Mouse (Mus musculus) spleen, adult 2 months (tissue): ENCODE data around the gene Hsd11b1.

Experiments
- CTCF ChIP-seq: fragments of 200-500 bp; IDR thresholded peaks from 2 replicates; pipeline ENCODE4 v1.5.1; 2011; ENCODE audit warnings: mild to moderate bottlenecking, inconsistent platforms; ENCODE audit not compliant: insufficient read depth, insufficient read length, insufficient replicate concordance; ENCODE audit errors: extremely low read depth
- POLR2A ChIP-seq: fragments of 200-500 bp; IDR thresholded peaks from 2 replicates; pipeline ENCODE4 v1.6.1; 2011; ENCODE audit warnings: low read depth, low read length, inconsistent platforms

- TF ChIP-seq CTCF, result peak; percentile 91; the same call in 1 of the 2 replicates
- no peak for TF ChIP-seq POLR2A
Observed at GRCm38 (mm10) chr1:193208178-193208577, 55.7 kb downstream of the Hsd11b1 start.
